Mouse (Mus musculus): ENCODE results near the gene Acp1. TPM values are rescaled to one million over a fixed set of nuclear protein-coding genes. Genes with fewer than 3 reads are reported as not detected.

Acp1 gene
- polyA plus RNA-seq, 1 experiment from 2014 or later: 84.7 TPM

- ATAC-seq (replicated peaks; ENCODE audit: extremely low read depth, insufficient read depth, low FRiP score): no peak
Measured at GRCm38 (mm10) chr12:30848521-30848920, 62.9 kb downstream of the Acp1 start.

More at GRCm38 (mm10) chr12:30848521-30848920, 62.9 kb downstream of the Acp1 start:
- Histone ChIP-seq H3K9ac (ENCODE audit: low read length) (no peak overlapping the region), H3K4me1 (ENCODE audit: control insufficient read depth, insufficient read depth, low read length) (no peaks in the 10 kb centered on the region), H3K4me2 (ENCODE audit: low read depth, low read length) (no peak overlapping the region), H3K4me3 (ENCODE audit: low read length) (no peak overlapping the region), H3K27me3 (ENCODE audit: control insufficient read depth, insufficient read depth, low read length) (no peaks in the 10 kb centered on the region), H3K36me3 (ENCODE audit: control insufficient read depth, insufficient read depth) (no peaks in the 10 kb centered on the region), H3K9me3 (replicated peaks; ENCODE audit: control insufficient read depth, low read length) (no peaks in the 10 kb centered on the region), H3K27ac (ENCODE audit: low read length) (no peak overlapping the region)
- WGBS: 54% methylated on average over 1 of the region's 1 CpGs

Other genes with a start within 250 kb of the Acp1 start
- 0.12 TPM in 1 of 2 replicates, not detected in the other for gene Alkal2, start 27.3 kb downstream of the Acp1 start, polyA plus RNA-seq (2015; fragmentation: Nextera tagmentation; extraction: Ambion mirVana)
- 5.5 and 6.6 TPM in 2 replicates for gene Sh3yl1, start 79 bp upstream of the Acp1 start, polyA plus RNA-seq (2015; fragmentation: Nextera tagmentation; extraction: Ambion mirVana)
- 1.7 and 1.9 TPM in 2 replicates for gene Fam110c, start 162.3 kb upstream of the Acp1 start, polyA plus RNA-seq (2015; fragmentation: Nextera tagmentation; extraction: Ambion mirVana)

Measured in heart, embryonic 16.5 days (tissue).